Mouse (Mus musculus): ENCODE results near the gene Spin2e. TPM values are rescaled to one million over a fixed set of nuclear protein-coding genes. Genes with fewer than 3 reads are reported as not detected.
"Not testable (repeated sequence)": the region's sequence is repeated elsewhere in the genome, so short reads cannot be mapped to it uniquely, and the experiment has no call there.

The Spin2e gene
- not detected for polyA plus RNA-seq (2021)

DNA sequence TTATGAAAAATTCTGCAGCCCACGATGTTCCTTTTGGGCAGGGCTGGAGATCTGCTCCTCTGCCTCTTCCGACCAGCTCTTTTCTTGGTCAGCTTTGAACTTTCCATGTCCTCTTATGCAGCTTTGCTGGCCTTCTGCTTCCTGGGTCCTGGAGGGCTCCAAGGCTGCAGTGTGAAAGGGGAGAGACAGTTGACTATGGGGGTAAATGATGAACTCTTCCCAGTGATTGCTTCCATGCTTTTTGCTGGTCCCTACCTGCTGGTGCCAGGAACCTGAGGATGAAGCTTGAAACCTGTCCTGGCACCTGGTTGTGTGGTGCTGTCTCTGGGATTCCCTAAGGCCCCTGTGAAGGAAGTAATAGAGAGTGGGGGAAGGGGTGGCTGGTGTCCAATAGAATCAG is at the start of gene Spin2e:
TSS of gene Spin2e (minus strand) at position 101 of the 400 bp plus-strand sequence.
- H3K27me3 ChIP-seq; in situ Hi-C loops (cut with MboI; ENCODE audit: low pct_unique_long_range_greater_than_20kb); DNase-seq (ENCODE audit: low read depth, low spot score); ATAC-seq; CTCF ChIA-PET; POLR2A ChIA-PET: not testable (repeated sequence)

DNA sequence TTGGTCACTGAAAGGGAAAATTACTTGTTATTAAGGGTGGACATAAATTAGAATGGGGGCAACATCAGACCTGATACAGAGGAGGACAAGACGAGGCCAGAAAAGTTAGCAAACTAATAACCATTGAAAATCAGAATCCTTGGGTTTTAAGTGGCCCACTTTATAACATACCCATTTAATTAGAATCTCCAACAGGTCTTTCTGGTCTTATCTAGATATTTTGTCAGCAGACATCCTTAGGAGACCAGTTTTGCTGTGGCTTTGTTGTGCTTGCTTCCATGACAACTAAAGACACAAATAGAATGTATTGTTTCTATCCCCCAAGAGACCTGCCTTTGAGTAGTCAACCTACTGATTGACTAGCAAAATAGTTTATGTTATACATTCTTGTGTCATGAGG is 44.5 kb downstream of the Spin2e start, which contains the start of gene Gm21883:
TSS of gene Gm21883 (minus strand) at position 101 of the 400 bp plus-strand sequence.
- CTCF ChIA-PET; H3K27me3 ChIP-seq; ATAC-seq; DNase-seq (ENCODE audit: low read depth, low spot score); POLR2A ChIA-PET; in situ Hi-C loops (cut with MboI; ENCODE audit: low pct_unique_long_range_greater_than_20kb): not testable (repeated sequence)

Other genes starting within 250 kb of the Spin2e start
- not detected for gene Btbd35f19, start 235.0 kb downstream of the Spin2e start, polyA plus RNA-seq (2021)
- not detected for gene Gm21883, start 44.6 kb downstream of the Spin2e start, polyA plus RNA-seq (2021)
- gene Btbd35f25, start 98.2 kb upstream of the Spin2e start, polyA plus RNA-seq (2021), result not detected

Data from Patski (cell line).